Mouse (Mus musculus) embryonic fibroblast, embryonic 13.5 days (primary cell): ENCODE results near the gene Asgr2. TPM values are rescaled to one million over a fixed set of nuclear protein-coding genes. Genes with fewer than 3 reads are reported as not detected.

Experiments
- H3K27ac ChIP-seq: 2 replicates; pipeline ENCODE4 v1.5.1; 2012; ENCODE audit warnings: low read length, control low read depth, inconsistent platforms; ENCODE audit not compliant: insufficient read depth
- H3K4me1 ChIP-seq: 2 replicates; pipeline ENCODE4 v1.6.1; 2011; ENCODE audit warnings: low read length; ENCODE audit not compliant: control insufficient read depth, insufficient read depth
- H3K4me3 ChIP-seq: 2 replicates; pipeline ENCODE4 v1.5.1; 2011; ENCODE audit warnings: mild to moderate bottlenecking, control low read depth, low read length; ENCODE audit not compliant: insufficient read depth
- CTCF ChIP-seq: IDR thresholded peaks from 2 replicates; pipeline ENCODE4 v1.5.1; 2011; ENCODE audit warnings: mild to moderate bottlenecking, control low read depth, low read length, moderate library complexity, borderline replicate concordance; ENCODE audit not compliant: insufficient read depth
- POLR2A ChIP-seq: IDR thresholded peaks from 2 replicates; pipeline ENCODE4 v1.6.1; 2011; ENCODE audit warnings: low read depth, mild to moderate bottlenecking, control low read depth, low read length, moderate library complexity
- polyA plus RNA-seq: library from polyadenylated mRNA; stranded (reverse); fragments of >200 nt; gene quantifications from 2 replicates; pipeline ENCODE4 v1.2.4, GENCODE M21; 2011; ENCODE audit warnings: low read depth; ENCODE audit not compliant: missing spikeins, insufficient read length

Gene Asgr2
- polyA plus RNA-seq = not detected in 2 replicates

GRCm38 (mm10) chr11:70091986-70092783 is at the start of gene Asgr2:
Gene Asgr2, plus strand, starts transcription at chr11:70092644.
- H3K27ac ChIP-seq = no peak within 1 kb of the TSS
- no peak within 1 kb of the TSS for H3K4me3 ChIP-seq
- no peaks in the 10 kb centered on the region for H3K4me1 ChIP-seq
- TF ChIP-seq CTCF = no peak
- no peak for TF ChIP-seq POLR2A

- no peak for TF ChIP-seq CTCF
- no peak for TF ChIP-seq POLR2A
Measured at GRCm38 (mm10) chr11:70043665-70044064, 48.8 kb upstream of the Asgr2 start.

DNA sequence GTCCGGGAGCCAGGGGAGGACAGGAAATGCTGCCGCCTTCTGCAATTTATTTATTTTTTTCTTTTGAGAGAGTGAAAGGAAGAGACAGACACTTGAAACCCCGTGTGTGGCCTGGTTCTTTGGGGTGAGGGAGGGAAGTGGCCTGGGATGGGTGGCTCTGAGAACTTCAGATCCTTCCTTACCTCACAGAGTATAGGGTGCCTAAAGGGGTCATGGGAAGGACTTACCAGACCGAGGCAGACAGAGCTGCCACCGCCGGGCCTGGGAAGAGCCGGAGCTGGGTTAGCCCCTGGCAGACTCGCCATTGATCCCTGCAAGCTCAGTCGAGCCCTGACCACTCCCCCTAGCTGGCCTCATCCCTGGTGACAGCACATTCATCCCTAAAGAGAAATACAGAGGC is 47.0 kb upstream of the Asgr2 start:
- Histone ChIP-seq H3K27ac (no peak overlapping the region), H3K4me1 (no peaks in the 10 kb centered on the region), H3K4me3 (no peak overlapping the region)
- TF ChIP-seq POLR2A = no peak
- no peak for TF ChIP-seq CTCF

More at GRCm38 (mm10) chr11:70043665-70044064, 48.8 kb upstream of the Asgr2 start:
- H3K27ac ChIP-seq = no peak overlapping the region
- H3K4me3 ChIP-seq = no peak overlapping the region
- H3K4me1 ChIP-seq = no peaks in the 10 kb centered on the region

DNA sequence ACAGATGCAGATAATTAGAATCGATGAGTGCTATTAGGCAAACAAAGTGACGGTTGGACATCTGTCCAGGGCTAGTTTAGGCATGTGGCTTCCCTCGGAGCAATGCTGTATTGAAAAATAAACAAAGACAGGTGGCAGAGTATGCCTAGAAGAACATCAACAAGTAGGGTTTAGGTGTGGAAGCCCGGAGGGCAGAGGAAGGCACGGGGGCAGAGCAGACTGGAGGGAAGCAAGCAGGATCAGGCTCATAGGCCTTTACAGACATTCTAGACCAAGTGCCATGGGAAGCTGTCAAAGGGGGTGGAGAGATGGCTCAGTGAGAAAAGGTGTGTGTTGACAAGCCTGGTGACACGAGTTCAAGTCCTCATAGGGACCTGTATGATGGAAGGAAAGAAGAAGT is 43.1 kb upstream of the Asgr2 start:
- no peaks in the 10 kb centered on the region for H3K4me1 ChIP-seq
- TF ChIP-seq CTCF = no peak
- no peak for TF ChIP-seq POLR2A
- no peak overlapping the region for H3K4me3 ChIP-seq
- no peak overlapping the region for H3K27ac ChIP-seq

- Histone ChIP-seq H3K4me1 (no peaks in the 10 kb centered on the region), H3K27ac (no peak overlapping the region), H3K4me3 (no peak overlapping the region)
- no peak for TF ChIP-seq CTCF
- TF ChIP-seq POLR2A = no peak
Measured at GRCm38 (mm10) chr11:70049816-70050215, 42.6 kb upstream of the Asgr2 start.

DNA sequence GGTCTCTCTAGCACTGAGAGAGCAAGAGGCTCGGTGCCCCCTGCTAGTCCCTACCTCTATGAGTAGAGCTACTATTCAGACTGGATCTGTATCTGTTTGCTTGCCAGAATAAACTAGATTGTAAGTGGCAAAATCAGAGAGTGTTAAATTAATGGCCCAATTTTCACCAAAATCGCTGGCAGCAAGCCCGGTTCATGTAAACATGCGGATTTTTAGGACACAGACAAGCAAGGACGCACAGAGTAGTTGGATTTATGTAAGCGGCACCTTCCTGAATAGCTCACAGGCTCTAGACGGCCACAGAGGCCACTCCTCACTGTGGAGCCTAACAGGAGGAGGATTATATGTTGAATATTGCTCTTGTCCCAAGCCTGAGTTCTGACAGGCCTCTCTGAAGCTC is 39.3 kb upstream of the Asgr2 start:
- no peaks in the 10 kb centered on the region for H3K4me1 ChIP-seq
- no peak overlapping the region for H3K4me3 ChIP-seq
- no peak for TF ChIP-seq POLR2A
- TF ChIP-seq CTCF = no peak
- H3K27ac ChIP-seq = no peak overlapping the region

DNA sequence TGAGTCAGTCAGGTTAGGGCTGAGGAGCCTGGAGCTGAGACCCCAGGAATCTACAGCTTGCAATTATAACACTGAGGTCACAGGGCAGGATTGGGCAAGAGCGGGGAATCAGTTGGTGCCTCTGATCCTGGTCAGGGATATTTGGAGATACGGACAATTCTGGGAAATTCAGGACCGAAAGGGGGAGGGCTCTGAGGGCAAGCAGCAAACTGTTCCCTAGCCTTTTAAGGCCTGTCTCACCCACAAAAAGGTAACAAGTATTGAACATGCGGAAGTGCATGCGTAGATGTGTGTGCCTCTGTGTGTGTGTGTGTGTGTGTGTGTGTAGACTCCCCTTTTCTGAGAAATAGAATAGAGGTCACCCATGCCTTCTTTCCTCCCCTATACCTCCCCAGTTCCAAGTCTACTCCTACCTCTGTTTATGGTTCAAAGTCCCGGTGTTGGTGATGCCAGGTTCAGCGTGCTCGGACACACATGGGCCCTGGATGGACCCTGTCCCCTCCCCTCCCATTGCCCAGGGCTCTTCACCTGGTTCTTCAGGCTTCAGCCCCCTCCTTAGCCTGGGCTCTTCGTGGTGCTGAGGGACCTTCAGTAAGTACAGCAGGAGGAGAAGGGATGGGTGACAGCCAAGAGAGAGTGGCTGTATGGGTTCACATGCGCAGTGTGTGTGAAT is 38.4 kb upstream of the Asgr2 start, which contains the start of gene Asgr1:
Gene Asgr1, plus strand, starts transcription at position 188 of the 673 bp plus-strand sequence.
- no peaks in the 10 kb centered on the region for H3K4me1 ChIP-seq
- TF ChIP-seq CTCF (no peak), POLR2A (no peak)
- H3K4me3 ChIP-seq = no peak within 1 kb of the TSS
- no peak within 1 kb of the TSS for H3K27ac ChIP-seq

DNA sequence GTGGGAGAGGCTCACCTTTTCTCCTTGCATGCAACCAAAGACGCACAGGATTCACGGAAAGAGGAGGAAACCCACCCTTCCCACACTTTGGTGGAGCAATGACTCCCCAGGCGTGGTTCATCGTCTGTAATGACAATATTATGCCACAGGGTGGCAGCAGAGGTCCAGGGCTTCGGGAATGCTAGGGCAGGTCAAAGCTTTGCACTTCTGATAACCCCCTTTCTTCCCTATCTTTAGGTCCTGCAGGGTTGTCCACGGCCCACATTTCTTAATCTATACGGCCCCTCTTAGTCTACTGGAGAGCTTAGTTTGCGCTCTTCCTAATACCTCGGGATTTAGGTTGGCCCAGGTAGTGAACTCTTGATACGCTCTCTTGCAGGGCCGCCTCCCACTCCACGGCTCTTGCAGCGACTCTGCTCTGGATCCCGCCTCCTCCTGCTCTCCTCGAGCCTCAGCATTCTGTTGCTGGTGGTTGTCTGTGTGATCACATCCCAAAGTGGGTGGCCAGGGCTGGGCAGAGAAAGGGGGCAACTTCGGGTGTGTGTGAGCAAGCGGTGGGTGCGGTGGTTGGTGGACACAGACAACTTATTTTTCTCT is 36.7 kb upstream of the Asgr2 start:
- TF ChIP-seq POLR2A (no peak), CTCF (peak; percentile 64)
- no peak overlapping the region for H3K27ac ChIP-seq
- H3K4me1 ChIP-seq = no peaks in the 10 kb centered on the region
- H3K4me3 ChIP-seq = no peak overlapping the region

DNA sequence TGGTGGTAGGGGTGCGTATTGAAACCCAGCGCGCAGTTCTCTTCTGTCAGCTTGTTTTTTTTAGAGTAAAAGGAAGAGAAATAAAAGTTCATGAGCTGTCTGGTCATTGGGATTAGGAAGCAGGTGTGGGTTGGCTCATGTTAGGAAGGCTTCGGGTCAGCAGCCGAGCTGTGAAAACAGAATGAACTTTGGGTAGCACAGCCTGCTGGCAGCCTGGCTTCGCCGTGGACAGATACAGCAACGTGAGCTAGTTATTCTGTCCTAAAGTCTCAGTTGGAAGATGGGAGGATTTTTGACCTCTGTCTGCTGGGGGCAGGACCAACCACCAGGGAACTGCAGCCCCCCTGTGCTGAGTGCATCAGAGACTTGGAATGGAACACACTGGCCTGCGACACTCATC is 34.6 kb upstream of the Asgr2 start:
- Histone ChIP-seq H3K4me3 (no peak overlapping the region), H3K27ac (no peak overlapping the region), H3K4me1 (no peaks in the 10 kb centered on the region)
- TF ChIP-seq CTCF (no peak), POLR2A (no peak)
